Mouse (Mus musculus): ENCODE data around the gene Myo10. TPM values are rescaled to one million over a fixed set of nuclear protein-coding genes. Genes with fewer than 3 reads are reported as not detected.

Gene Myo10
- polyA plus RNA-seq, 1 experiment from 2014 or later: 47.2 TPM

GRCm38 (mm10) chr15:25814535-25814934 is 192.2 kb downstream of the Myo10 start:
- no peak overlapping the region for H3K4me3 ChIP-seq
- H3K36me3 ChIP-seq: peaks cover 67% of the 10 kb centered on the region
- H3K27me3 ChIP-seq (ENCODE audit: low read depth, poor library complexity, severe bottlenecking): no peaks in the 10 kb centered on the region
- DNase-seq (ENCODE audit: low spot score): no peak
- no peaks in the 10 kb centered on the region for H3K9me3 ChIP-seq (replicated peaks)
- H3K27ac ChIP-seq: no peak overlapping the region
- 0 out of 2 replicates have a peak, but pooled peaks cover 3% of the 10 kb centered on the region for H3K4me1 ChIP-seq
- WGBS: 91% methylated on average over 3 of the region's 3 CpGs

GRCm38 (mm10) chr15:25817191-25817590 is 194.9 kb downstream of the Myo10 start:
- Histone ChIP-seq H3K4me1 (0 out of 2 replicates have a peak, but pooled peaks cover 3% of the 10 kb centered on the region), H3K27ac (no peak overlapping the region), H3K4me3 (no peak overlapping the region), H3K9me3 (replicated peaks) (no peaks in the 10 kb centered on the region), H3K36me3 (peaks cover 41% of the 10 kb centered on the region), H3K27me3 (ENCODE audit: low read depth, poor library complexity, severe bottlenecking) (no peaks in the 10 kb centered on the region)
- 96% methylated on average over 2 of the region's 2 CpGs for WGBS
- DNase-seq (ENCODE audit: low spot score): no peak

- H3K4me1 ChIP-seq: no peaks in the 10 kb centered on the region
- no peaks in the 10 kb centered on the region for H3K27me3 ChIP-seq (ENCODE audit: low read depth, poor library complexity, severe bottlenecking)
- H3K27ac ChIP-seq: no peak overlapping the region
- 0 out of 2 replicates have a peak, but pooled peaks cover 2% of the 10 kb centered on the region for H3K36me3 ChIP-seq
- no peak overlapping the region for H3K4me3 ChIP-seq
- no peaks in the 10 kb centered on the region for H3K9me3 ChIP-seq (replicated peaks)
- no peak for DNase-seq (ENCODE audit: low spot score)
Observed at GRCm38 (mm10) chr15:25821981-25822380, 199.7 kb downstream of the Myo10 start.

GRCm38 (mm10) chr15:25822656-25823055 is 200.3 kb downstream of the Myo10 start:
- DNase-seq (ENCODE audit: low spot score): no peak
- H3K4me1 ChIP-seq: no peaks in the 10 kb centered on the region
- H3K27me3 ChIP-seq (ENCODE audit: low read depth, poor library complexity, severe bottlenecking): no peaks in the 10 kb centered on the region
- 0 out of 2 replicates have a peak, but pooled peaks cover 2% of the 10 kb centered on the region for H3K36me3 ChIP-seq
- WGBS: 56% methylated on average over 3 of the region's 3 CpGs
- no peak overlapping the region for H3K27ac ChIP-seq
- no peaks in the 10 kb centered on the region for H3K9me3 ChIP-seq (replicated peaks)
- H3K4me3 ChIP-seq: no peak overlapping the region

GRCm38 (mm10) chr15:25826531-25826961 is 204.2 kb downstream of the Myo10 start:
- peaks cover 9% of the 10 kb centered on the region; the same call in 1 of the 2 replicates for H3K4me1 ChIP-seq
- no peaks in the 10 kb centered on the region for H3K9me3 ChIP-seq (replicated peaks)
- no peak overlapping the region for H3K4me3 ChIP-seq
- WGBS: 89% methylated on average over 8 of the region's 8 CpGs
- H3K27me3 ChIP-seq (ENCODE audit: low read depth, poor library complexity, severe bottlenecking): no peaks in the 10 kb centered on the region
- DNase-seq (ENCODE audit: low spot score): no peak
- no peaks in the 10 kb centered on the region for H3K36me3 ChIP-seq
- no peak overlapping the region for H3K27ac ChIP-seq

- no peaks in the 10 kb centered on the region for H3K36me3 ChIP-seq
- H3K9me3 ChIP-seq (replicated peaks): no peaks in the 10 kb centered on the region
- H3K4me3 ChIP-seq: no peak overlapping the region
- no peak overlapping the region for H3K27ac ChIP-seq
- H3K27me3 ChIP-seq (ENCODE audit: low read depth, poor library complexity, severe bottlenecking): no peaks in the 10 kb centered on the region
- DNase-seq (ENCODE audit: low spot score): no peak
- WGBS: 86% methylated on average over 10 of the region's 10 CpGs
- peaks cover 9% of the 10 kb centered on the region; the same call in 1 of the 2 replicates for H3K4me1 ChIP-seq
Observed at GRCm38 (mm10) chr15:25828464-25828863, 206.1 kb downstream of the Myo10 start.

GRCm38 (mm10) chr15:25830426-25830825 is 208.1 kb downstream of the Myo10 start:
- no peak overlapping the region for H3K27ac ChIP-seq
- no peaks in the 10 kb centered on the region for H3K27me3 ChIP-seq (ENCODE audit: low read depth, poor library complexity, severe bottlenecking)
- no peaks in the 10 kb centered on the region for H3K36me3 ChIP-seq
- DNase-seq (ENCODE audit: low spot score): no peak
- H3K4me3 ChIP-seq: no peak overlapping the region
- whole genome bisulfite sequencing: 73% methylated on average over 2 of the region's 2 CpGs
- H3K4me1 ChIP-seq: peaks cover 9% of the 10 kb centered on the region; the same call in 1 of the 2 replicates
- H3K9me3 ChIP-seq (replicated peaks): no peaks in the 10 kb centered on the region

- Histone ChIP-seq H3K27me3 (ENCODE audit: low read depth, poor library complexity, severe bottlenecking) (no peaks in the 10 kb centered on the region), H3K36me3 (no peaks in the 10 kb centered on the region), H3K4me3 (no peak overlapping the region), H3K27ac (no peak overlapping the region), H3K9me3 (replicated peaks) (no peaks in the 10 kb centered on the region), H3K4me1 (peaks cover 9% of the 10 kb centered on the region; the same call in 1 of the 2 replicates)
- no peak for DNase-seq (ENCODE audit: low spot score)
- WGBS: 89% methylated on average over 2 of the region's 2 CpGs
Observed at GRCm38 (mm10) chr15:25834282-25834681, 212.0 kb downstream of the Myo10 start.

GRCm38 (mm10) chr15:25834920-25835674 is 212.8 kb downstream of the Myo10 start:
- Histone ChIP-seq H3K27ac (no peak overlapping the region), H3K4me1 (peaks cover 7% of the 10 kb centered on the region; the same call in 1 of the 2 replicates), H3K4me3 (no peak overlapping the region), H3K36me3 (no peaks in the 10 kb centered on the region), H3K9me3 (replicated peaks) (no peaks in the 10 kb centered on the region), H3K27me3 (ENCODE audit: low read depth, poor library complexity, severe bottlenecking) (no peaks in the 10 kb centered on the region)
- no peak for DNase-seq (ENCODE audit: low spot score)
- WGBS: 89% methylated on average over 17 of the region's 17 CpGs

GRCm38 (mm10) chr15:25842462-25843085 is 220.2 kb downstream of the Myo10 start:
- Histone ChIP-seq H3K4me1 (peaks cover 15% of the 10 kb centered on the region), H3K36me3 (no peaks in the 10 kb centered on the region), H3K4me3 (peak overlapping the region; percentile 85), H3K27me3 (ENCODE audit: low read depth, poor library complexity, severe bottlenecking) (peaks cover 47% of the 10 kb centered on the region), H3K27ac (peak overlapping the region; percentile 82), H3K9me3 (replicated peaks) (no peaks in the 10 kb centered on the region)
- DNase-seq (ENCODE audit: low spot score): peak; percentile 39
- WGBS: 13% methylated on average over 16 of the region's 16 CpGs

- Histone ChIP-seq H3K9me3 (replicated peaks) (no peaks in the 10 kb centered on the region), H3K27ac (peak within 1 kb of the TSS; percentile 82), H3K4me1 (peaks cover 15% of the 10 kb centered on the region), H3K27me3 (ENCODE audit: low read depth, poor library complexity, severe bottlenecking) (peaks cover 47% of the 10 kb centered on the region), H3K36me3 (no peaks in the 10 kb centered on the region), H3K4me3 (peak within 1 kb of the TSS; percentile 85)
- DNase-seq (ENCODE audit: low spot score): peak; percentile 72
- under 1% methylated on average over 69 of the region's 72 CpGs for WGBS
Observed at GRCm38 (mm10) chr15:25843086-25843991, 221.0 kb downstream of the Myo10 start, which contains the start of gene Retreg1. Gene Retreg1, plus strand, starts transcription at chr15:25843180.

GRCm38 (mm10) chr15:25844013-25844570 is 221.8 kb downstream of the Myo10 start:
- H3K9me3 ChIP-seq (replicated peaks): no peaks in the 10 kb centered on the region
- H3K4me1 ChIP-seq: peaks cover 15% of the 10 kb centered on the region
- 13% methylated on average over 11 of the region's 11 CpGs for WGBS
- no peak for DNase-seq (ENCODE audit: low spot score)
- H3K27ac ChIP-seq: no peak overlapping the region
- peak overlapping the region; percentile 85 for H3K4me3 ChIP-seq
- no peaks in the 10 kb centered on the region for H3K36me3 ChIP-seq
- peaks cover 47% of the 10 kb centered on the region for H3K27me3 ChIP-seq (ENCODE audit: low read depth, poor library complexity, severe bottlenecking)
